Mouse (Mus musculus) erythroblast, embryonic 14.5 days (primary cell): ENCODE measurements around the gene Tspan10.

ENCODE experiments used
- GATA1 ChIP-seq: IDR thresholded peaks from 2 replicates; pipeline ENCODE4 v1.6.1; 2012; ENCODE audit warnings: low read length, inconsistent platforms, mixed read lengths
- TAL1 ChIP-seq: IDR thresholded peaks from 3 replicates; pipeline ENCODE4 v1.6.1; 2012; ENCODE audit warnings: low read length, inconsistent platforms, mixed read lengths

- TF ChIP-seq GATA1 (no peak), TAL1 (no peak)
These were observed 24.6 kb upstream of the Tspan10 start for GRCm38 (mm10) chr11:120417852-120418251.
